Mouse (Mus musculus): ENCODE data around the gene Kif16b. TPM values are rescaled to one million over a fixed set of nuclear protein-coding genes. Genes with fewer than 3 reads are reported as not detected.

The Kif16b gene
- total RNA-seq, 2 experiments from 2014 or later = 24.5 to 29.7 TPM

Other genes with a start within 250 kb of the Kif16b start
- 10 to 100 TPM; 15.2 to 21.2 TPM for gene Snrpb2, start 161.5 kb upstream of the Kif16b start, total RNA-seq (2021)
- not detected for gene Otor, start 176.9 kb upstream of the Kif16b start, total RNA-seq (2021)

All from gastrocnemius, postnatal 14 days (tissue).